Mouse (Mus musculus) embryo, embryonic 10.5 days (tissue): ENCODE data around the gene Scn3b.

Experiments
- DNase-seq: peaks from one replicate; pipeline ENCODE4 v3.0.0-alpha.2; 2015; ENCODE audit warnings: low spot score

The Scn3b gene

DNA sequence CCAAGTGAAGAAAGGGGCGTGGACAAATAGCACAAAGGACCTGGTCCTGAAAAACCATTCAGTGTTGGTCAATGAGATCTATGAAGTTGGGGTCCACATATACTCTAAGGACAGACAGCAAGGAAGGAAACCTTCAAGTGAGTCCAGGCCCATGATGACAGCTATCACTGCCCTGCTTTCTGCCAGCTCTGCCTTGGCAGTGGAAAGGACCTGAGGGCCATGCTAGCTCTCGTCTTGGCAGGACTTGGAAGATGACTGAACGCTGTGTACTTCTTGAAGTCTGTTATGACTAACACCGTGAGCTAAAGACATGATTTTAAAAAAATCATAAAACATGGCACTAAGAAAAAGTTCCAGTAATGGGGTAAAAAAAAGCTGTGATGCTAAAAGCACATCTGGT is 48.7 kb downstream of the Scn3b start:
- DNase-seq: no peak

DNA sequence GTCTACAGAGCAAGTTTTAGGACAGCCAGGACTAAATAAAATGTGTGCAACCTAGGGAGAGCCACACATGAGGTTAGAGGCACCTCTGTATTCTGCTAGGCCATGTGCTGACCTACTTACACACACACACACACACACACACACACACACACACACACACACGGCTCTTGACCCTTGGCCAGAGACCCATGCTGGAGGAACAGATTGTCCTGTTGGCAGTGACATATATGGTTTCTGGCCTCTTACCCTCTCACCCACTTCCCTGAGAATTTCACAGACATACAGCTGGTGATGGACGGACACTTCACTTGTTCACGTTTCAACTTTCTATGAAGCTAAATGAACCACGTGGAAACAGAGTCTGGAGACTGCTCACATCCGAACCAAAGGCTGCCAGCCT is 49.8 kb downstream of the Scn3b start:
- no peak for DNase-seq

DNA sequence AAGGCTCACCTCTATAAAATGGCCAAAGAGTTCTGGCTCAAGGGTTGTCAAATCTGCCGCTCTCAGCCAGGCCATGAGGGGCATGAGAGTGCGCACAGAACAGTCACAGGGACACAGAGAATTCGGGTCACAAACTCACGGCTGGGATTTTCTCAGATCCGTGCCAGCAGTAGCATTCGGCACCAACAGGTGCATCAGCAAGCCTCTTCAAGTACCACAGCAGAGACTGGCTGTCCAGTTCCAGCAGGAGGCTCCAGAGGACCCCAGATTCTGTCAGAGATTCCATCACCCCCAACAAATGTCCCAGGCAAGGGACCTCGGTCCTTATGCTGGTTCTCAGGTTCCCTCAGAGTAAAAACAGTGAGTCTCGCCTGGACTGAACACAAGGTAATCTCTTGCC is 51.4 kb downstream of the Scn3b start:
- DNase-seq: no peak

DNA sequence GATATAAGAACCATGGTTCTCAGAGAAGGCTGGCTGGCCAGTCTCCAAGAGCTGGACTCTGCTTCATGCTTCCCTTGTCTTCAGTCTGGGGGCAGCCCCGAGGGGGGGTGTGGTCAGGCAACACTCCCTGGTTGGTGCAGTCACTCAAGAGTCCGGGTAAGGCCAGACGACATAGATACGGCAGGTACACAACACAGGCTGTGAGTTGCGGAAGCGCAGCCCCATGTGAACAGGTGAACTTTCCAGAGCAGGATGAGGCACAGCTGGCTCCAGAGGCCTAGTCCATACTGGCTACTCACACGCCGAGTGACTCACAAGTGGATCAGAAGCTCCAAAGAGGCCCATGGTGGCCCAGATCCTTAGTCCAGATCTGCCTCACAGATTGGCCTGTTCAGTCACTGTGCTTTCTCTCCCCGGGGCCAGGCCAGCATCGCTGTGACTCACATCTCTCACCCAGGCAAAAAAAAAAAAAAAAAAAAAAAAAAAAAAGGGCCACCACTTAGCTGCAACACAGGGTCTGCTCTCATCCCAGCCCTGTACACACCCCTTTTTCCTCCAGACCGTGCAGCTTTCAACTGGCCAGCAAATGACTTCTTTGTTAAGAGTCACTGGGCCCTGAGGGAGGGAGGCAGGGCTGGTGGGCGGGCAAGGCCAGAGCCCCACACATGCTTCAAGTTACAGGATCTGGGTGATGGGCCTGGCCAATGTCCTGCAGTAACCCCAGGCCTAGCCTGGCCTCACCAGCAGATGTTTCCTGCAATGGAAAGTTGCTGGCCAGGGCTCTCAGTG is 52.1 kb downstream of the Scn3b start:
- DNase-seq: peak; percentile 76

DNA sequence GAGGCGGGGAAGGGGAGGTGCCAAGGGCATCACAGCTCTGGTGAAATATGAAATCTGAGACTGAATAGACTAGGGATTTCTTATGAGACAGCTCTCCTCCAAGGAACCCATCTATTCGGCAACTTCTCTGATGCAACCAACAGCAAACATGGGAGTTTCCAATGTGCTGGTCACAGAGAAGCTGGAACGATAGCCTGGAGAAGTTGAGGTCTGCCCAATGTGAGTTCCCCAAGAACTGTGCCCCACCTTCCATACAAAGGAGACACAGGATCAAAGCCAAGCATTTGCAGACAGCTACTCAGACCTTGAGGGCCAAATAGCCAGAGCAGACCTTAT is 52.6 kb downstream of the Scn3b start:
- DNase-seq: no peak

DNA sequence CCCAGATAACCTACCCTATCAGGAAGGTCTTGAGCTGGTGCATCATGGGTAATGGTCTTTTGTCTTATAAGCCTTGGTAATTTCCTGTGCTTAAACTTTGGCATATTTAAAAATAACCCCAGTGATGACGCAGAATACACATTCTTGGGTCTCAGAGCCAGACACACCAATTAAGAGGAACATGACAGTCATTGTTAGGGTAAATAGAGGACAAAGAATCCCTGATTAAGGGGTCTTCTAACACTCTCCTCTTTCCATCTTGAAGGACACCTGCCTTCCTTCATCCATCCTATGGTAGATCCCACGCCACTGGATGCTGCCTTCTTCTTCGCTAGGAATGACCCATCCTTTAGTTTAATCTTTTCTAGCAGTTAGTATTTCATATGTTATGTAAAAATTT is 53.4 kb downstream of the Scn3b start:
- no peak for DNase-seq

DNA sequence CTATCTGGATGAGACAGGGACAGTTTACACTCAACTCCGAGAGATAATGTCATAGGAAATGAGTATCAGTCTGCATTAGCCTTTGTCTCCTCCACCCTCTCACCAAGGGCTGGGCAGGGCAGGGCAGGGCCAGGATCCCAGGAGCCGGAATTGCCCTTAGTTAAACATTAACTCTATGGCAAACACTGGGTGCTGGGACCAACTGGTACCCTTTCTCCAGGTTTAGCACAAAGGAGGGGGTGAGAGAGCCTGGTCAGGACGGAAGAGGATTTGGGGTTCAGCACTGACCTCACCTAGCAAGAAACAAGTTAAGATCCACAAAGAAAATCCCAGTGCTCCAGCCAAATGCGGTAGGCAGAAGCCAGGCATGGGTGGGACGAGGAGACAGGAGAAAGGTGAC is 54.2 kb downstream of the Scn3b start:
- no peak for DNase-seq

DNA sequence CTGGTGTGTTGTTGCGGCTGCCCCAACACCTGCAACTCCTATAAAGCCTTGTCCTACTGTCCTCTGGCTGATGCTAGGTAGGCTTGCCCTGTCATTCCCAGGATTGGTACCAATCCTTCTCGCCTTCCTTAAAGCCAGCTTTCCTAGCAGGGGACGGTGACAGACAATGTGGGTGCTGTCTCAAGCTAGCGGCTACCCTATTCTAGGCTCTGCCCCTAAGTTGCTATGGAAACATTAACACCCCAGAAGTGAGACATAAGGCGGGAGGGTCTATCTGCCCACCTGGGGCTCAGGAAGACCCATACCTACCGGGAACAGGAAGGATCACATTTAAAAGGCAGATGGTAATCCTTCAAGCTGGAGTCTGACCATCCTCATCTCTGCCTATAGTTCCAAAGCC is 54.8 kb downstream of the Scn3b start:
- no peak for DNase-seq

DNA sequence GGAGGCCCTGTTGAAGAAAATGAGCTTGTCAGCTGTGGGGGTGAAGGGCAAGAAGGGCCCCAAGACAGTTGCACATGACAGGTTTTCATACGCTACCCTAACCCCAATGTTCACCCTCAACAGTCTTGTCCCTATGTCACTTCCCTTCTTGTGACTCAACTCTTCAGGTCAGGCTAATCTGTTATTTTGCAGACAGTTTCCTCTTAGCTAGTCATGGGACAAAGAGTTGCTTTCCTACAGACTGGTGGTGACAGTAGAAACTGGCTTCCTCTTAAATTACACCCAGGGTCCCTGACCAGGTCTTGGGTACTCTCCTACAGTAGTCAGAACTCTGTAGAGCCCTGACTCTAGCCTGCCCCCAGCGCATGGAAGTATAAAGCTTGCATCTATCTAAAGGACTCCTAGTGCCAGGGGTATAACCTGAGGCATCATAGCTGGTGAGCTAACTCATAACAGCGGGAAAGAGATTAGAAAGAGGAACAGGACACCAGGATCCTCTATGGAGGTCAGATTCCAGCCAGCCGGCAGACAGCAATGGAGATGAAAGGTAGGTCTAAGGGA is 55.3 kb downstream of the Scn3b start:
- no peak for DNase-seq

DNA sequence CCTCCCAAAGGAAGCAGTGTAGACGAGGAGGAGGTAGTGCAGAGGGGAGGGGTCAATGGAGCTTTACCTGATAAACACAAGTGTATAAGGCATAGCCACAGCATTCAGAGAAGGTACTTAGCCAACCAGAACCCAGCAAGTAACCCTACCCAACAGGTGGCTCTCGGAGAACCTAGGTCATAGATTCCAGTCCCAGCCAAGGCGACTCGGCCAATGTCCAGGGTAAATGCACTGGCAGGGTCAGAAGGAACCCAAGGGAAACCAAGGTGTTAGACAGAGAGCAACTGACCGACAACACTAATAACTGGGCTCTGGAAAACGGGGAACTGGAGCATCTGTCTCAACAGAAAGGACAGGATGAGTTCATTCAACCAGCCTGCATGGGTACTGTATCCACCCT is 55.8 kb downstream of the Scn3b start:
- no peak for DNase-seq

DNA sequence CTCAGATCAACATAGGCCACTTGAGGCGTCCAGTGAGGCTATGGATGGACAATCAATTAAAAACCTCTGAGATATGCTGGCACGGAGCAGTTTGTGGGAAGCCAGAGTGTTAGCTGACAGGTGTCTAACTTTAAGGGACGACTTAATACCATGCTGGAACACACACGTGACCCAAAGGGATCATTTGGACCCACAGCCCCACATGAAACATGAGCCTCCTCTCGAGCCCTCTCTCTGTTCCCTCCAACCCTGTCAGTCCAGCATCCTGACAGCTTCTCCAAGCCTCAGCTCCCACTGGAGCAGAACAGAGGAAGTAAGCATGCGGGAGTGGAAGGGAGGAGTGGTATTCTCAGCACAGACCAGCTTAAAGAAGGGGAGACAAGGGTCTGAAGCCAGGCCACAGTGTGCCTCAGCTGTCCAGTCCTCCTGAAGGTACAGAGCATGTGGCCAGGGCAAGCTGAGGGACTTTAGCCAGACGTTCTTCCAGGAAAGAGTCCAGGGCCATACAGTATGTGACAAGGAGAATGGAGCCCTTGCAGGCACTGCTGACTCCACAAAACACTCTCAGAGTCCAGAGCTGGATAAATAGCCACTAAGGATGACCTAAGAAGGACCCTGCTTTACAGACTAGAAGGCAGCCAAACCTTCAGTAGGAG is 57.4 kb downstream of the Scn3b start:
- no peak for DNase-seq

DNA sequence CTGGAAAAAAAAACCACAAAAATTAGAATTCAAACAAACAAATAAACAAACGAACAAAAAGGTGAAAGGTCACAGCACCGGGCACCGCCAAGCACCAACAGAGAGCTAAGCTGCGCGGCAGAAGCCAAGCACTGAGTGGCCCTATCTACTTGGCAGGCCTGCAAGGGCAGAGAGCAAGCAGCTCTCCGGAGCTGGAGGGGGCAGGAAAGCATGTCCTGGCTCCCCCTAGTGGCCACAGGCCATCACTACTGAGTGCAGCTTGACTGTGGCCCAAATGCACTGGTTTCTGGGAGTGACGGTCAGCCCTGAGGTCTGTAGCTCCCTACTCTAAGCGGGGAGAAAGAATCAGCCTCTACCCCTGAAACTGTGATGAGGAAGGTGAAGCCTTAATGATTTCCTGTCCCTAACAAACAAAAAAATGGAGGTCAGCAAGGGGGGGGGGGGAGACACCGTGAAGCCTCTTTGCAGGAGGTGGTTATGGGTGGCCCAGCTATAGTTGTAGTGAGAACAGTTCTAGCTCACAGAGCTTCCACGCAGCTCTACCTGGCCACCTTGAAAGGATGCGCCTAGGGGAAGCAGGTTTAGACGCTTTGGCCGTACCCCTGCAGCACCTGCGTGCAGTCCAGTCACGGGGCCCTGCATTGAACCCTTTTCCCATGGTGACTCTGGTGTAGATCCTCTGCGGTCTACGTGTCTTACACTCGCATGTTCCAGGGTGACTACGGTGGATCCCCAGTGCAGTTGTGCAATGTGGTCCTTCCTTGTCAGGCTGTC is 61.8 kb downstream of the Scn3b start:
- peak; percentile 91 for DNase-seq

DNA sequence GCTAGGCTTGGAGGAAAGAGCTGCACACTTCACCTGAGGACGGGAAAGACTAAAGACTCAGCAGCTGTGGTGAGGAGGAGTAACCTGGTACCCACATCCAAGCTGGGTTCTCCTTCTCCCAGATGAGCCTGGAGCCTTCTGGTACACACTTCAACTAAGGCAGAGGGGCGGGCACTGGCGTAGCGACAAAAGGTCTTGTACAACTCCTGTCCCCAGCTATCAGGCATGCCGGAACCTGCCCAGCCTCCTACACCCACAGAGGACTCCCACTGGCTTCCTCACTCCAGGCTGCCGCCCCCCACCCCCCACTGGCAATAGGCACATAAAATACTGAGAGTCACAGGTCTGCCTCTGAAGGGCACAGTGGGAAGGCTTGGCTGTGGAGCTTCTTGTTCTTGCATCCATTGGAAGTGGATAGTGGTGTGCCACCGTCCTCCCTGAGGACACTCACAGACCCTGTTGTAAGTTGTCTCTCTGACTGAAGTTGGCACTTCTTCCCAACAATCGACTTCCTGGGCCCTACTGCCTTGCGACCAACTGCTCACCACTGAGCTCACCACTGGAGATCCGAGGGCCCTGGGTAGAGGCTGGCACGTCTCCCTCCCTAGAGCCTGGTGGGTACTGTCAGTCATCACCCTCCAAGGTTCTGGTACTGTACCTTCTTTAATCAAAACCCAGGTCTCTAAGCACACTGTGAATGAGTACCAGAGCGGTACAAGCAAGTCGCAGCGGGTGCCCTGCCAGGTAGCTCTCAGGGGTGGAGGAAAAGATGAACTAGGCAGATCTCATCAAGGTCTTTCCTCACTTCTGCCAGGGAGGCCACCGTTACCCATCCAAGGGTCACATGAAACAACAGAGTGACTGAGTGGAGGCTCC is 62.6 kb downstream of the Scn3b start:
- DNase-seq: no peak

DNA sequence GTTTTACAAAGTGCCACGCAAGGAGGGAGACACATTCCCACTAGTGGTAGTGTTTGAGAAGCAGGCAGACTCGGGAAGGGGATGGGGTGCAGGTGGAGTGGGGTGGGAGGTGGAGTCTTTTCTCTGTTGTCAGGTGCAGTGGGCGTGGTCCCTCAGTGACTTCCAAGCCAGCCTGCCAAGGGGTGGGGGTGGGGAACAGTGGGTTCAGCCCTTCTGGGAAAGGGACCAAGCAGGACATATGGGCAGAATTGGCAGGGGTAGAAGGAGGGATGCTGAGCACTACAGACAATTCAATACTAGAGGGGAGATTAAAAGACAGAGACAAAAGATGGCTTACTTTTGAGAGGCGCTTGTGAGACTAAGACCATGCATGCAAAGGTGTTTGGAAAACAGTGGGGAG is 63.3 kb downstream of the Scn3b start:
- DNase-seq: no peak

DNA sequence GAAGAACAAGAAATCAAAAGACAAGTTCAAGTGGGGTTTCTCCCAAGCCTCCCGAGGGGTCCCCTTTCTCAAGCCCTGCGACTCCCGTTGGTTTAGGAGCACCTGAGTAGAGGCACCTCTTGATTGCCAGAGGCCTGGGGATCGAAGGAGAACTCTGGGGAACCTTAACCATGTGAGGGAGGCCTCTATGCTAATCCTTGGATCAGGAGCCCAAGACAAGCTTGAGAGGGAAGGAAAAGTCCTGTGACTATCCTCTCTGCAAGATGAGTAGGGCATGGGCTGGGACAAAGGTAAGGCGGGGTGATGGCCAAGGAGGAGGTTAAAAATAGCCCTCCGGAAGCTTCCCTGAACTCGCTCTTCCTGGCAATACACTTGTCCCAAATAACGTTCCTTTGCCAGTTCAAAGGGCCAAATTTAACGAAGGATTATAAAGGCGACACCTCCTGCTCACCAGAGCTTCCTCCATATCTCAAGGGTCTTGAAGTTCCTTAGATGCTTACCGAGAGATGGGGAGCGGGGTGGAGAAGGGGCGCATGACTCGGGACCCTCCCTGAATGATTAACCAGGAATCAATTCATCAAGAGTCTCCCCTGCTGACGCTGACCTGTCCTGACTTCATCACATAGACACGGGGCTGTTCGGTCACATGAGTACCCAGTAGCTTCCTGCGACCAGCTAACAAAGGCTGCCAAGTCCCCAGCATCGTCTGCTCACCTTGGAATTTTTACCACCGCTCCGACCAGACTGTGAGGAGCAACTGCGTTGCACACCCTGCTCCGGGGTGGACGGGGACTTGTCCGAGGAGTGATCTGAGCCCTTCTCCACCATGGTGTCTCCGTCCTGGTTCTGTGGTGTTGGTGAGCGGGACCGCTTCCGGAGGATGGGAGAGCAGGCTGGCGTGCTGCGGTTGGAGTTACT is 64.0 kb downstream of the Scn3b start:
- no peak for DNase-seq

DNA sequence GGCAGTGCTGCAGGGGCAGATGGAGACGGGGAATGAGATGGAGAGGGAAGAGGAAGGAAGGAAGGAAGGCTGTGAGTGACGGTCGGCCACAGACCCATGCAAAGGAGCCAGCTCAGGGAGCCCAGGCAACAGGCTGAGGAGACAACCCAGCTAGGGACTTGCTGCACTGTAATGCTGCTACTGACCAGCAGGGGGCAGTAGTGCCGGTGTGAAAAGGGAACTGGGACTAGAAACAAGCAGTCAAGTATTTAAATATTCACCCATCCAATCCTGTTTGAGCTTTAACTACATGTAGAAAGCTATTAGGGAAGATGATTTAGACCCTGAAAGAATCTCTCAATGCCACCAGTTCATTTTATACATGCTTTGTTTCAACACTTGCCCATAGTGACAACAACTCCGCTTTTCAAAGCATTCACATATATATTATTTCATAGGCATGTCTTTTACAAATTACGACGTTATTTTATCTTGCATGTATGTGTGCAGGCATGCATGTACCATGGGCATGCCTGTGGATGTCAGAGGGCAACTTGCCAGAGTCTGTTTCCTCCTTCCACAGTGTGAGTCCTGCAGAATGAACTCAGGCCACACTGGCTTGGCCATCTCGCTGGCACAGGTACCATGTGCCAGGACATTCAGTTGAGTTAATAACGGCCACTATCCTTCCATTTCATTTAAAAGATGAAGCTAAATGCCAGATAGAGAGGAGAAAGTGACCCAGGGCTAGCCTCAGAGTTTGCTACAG is 64.8 kb downstream of the Scn3b start:
- peak; percentile 78 for DNase-seq

DNA sequence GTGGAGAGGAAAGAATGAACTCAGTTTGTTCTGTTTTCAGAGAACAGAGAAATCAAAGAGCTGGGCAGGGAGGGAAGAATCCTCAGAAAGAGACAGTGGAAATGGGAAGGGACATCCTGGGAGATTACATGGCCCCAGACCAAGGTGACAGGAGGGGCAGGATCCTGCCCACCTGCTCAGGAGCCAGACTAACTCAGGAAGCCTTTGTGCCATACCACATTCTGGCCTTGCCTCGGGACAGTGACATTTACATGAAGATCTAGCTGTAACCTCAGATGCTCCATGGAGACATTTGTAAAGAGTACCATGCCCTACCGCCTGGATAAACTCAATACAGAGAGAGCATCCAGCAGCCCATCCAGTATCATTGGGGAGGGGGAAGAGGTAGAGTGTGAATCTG is 65.6 kb downstream of the Scn3b start:
- DNase-seq: no peak

DNA sequence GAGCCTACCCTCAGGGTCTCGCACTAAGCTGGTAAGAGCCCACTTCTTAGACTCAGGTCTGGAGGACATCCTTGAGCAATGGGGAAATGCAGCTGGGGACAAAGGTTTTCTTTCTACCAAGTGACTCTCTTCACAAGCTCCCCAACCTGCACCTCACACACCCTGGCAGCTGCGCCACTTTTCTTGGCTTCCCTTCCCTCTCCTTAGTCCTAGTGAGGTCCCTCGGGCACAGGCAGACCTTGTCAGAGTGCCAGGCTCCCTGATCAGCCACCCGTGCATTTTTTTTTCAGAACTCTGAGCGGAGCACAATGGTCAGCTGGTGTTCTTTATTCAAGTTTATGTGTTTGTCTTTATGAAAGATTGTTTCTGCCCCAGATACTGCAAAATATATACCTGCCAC is 67.7 kb downstream of the Scn3b start:
- DNase-seq: no peak

DNA sequence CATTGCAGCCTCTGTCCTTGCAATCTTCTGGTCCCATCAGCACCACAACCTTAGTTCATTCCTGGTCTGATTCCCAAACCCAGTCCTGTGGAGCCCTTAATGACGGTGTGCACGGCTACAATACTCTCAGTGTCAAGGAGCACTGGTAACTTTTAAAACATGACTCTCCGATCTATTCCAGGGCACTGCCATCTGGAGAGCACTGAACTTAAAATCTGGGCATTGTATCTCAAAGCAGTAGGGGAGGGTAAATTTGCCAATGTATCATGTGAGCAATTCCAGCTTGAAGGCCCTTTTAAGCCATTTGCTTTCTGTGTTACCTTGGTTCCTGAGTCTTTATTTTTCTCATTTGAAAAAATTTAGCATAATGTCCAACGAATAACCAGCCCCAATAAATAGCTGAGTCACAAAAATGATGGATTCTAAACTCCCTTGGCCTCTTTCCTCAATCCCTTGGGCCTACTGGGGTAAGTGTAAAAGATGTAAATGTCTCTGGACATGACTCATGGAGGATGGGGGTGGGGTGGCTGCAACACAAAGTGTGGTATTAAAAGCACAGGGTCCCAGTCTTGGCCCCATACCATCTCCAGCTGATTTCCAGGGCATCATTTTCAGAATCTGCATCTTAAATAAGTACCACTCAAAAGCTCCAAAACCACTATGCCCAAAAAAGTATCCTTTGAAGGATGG is 68.3 kb downstream of the Scn3b start:
- no peak for DNase-seq

DNA sequence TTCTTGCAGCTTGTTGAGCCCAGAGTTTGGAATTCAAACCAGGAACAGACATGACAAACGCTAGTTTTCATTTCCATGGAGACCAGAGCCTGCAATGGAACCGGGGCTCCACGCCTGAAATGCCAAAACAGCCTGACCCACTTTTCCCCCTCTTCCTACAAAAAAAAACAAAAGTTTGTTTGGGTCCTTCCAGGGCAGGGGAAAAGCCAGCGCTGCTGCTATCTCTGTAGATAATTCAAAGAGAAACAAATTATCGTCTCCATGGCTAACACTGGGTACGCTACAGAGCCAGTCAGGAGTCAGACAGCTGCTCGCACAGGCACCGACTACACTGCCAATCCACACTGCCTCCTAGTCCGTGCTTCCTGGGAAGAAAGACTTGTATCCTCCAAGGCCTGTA is 70.6 kb downstream of the Scn3b start:
- no peak for DNase-seq
